Mouse (Mus musculus) stomach, embryonic 14.5 days (tissue): Measurements from ENCODE around the gene Mta1. TPM values are rescaled to one million over a fixed set of nuclear protein-coding genes. Genes with fewer than 3 reads are reported as not detected.
A peak's percentile ranks its signal among the peaks of the same experiment; 100 is the strongest.

ENCODE experiments used
- ATAC-seq: fragments of 200-750 bp; cut with Nextera tagmentation; 2 replicates; pipeline ENCODE4 v1.8.0; 2017; ENCODE audit warnings: low read depth, moderate TSS enrichment; ENCODE audit not compliant: insufficient number of reproducible peaks, insufficient read depth, low FRiP score
- H3K27ac ChIP-seq: fragments of 300-500 bp; sonication (generic); 2 replicates; pipeline ENCODE4 v1.5.1; 2014; ENCODE audit warnings: mild to moderate bottlenecking, low read length, moderate library complexity, mixed read lengths
- H3K27me3 ChIP-seq: fragments of 300-500 bp; sonication (generic); 2 replicates; pipeline ENCODE4 v1.6.1; 2014; ENCODE audit warnings: low read length, control low read depth, mixed read lengths; ENCODE audit not compliant: control insufficient read depth, insufficient read depth
- H3K36me3 ChIP-seq: fragments of 300-500 bp; sonication (generic); 2 replicates; pipeline ENCODE4 v1.6.1; 2014; ENCODE audit warnings: mild to moderate bottlenecking, control low read depth, low read length, moderate library complexity, mixed read lengths; ENCODE audit not compliant: control insufficient read depth, insufficient read depth
- H3K4me1 ChIP-seq: fragments of 300-500 bp; sonication (generic); 2 replicates; pipeline ENCODE4 v1.6.1; 2014; ENCODE audit warnings: low read length, control low read depth, mixed read lengths; ENCODE audit not compliant: control insufficient read depth, insufficient read depth
- H3K4me2 ChIP-seq: fragments of 300-500 bp; sonication (generic); replicated peaks from 2 replicates; pipeline ENCODE4 v1.6.1; 2014; ENCODE audit warnings: low read depth, low read length, control low read depth
- H3K4me3 ChIP-seq: fragments of 300-500 bp; sonication (generic); 2 replicates; pipeline ENCODE4 v1.5.1; 2014; ENCODE audit warnings: low read depth, low read length, control low read depth
- H3K9ac ChIP-seq: fragments of 300-500 bp; sonication (generic); replicated peaks from 2 replicates; pipeline ENCODE4 v1.6.1; 2014; ENCODE audit warnings: low read depth, mild to moderate bottlenecking, control low read depth, low read length, moderate library complexity, mixed read lengths
- H3K9me3 ChIP-seq: fragments of 300-500 bp; sonication (generic); 2 replicates; pipeline ENCODE4 v1.6.1; 2016; ENCODE audit warnings: low read depth, low read length, control low read depth; ENCODE audit not compliant: control insufficient read depth
- WGBS: fragments of 180-500 bp; shearing (Covaris S2); extraction: QIAGEN DNeasy Blood & Tissue Kit; methylation state at CpG from one replicate; pipeline ENCODE4 v1.1.7; 2014; 5-methylcytosine and 5-hydroxymethylcytosine counted together
- polyA plus RNA-seq: library from polyadenylated mRNA; unstranded; fragments of >200 nt; fragmentation: Nextera tagmentation; extraction: Ambion mirVana; gene quantifications from 2 replicates; pipeline ENCODE4 v1.2.1, GENCODE M21; 2014

The Mta1 gene
- 18.7 and 21.8 TPM in 2 replicates for polyA plus RNA-seq

- peak within 1 kb of the TSS; percentile 56; the same call in 1 of the 2 replicates for H3K27ac ChIP-seq
- peak within 1 kb of the TSS; percentile 91 for H3K4me3 ChIP-seq
- H3K27me3 ChIP-seq: no peaks in the 10 kb centered on the region
- peak within 1 kb of the TSS; percentile 99 for H3K9ac ChIP-seq
- peak; percentile 79 for ATAC-seq
- peak within 1 kb of the TSS; percentile 87 for H3K4me2 ChIP-seq
- H3K36me3 ChIP-seq: peaks cover 1% of the 10 kb centered on the region; the same call in 1 of the 2 replicates
- H3K4me1 ChIP-seq: peaks cover 27% of the 10 kb centered on the region
- no peaks in the 10 kb centered on the region for H3K9me3 ChIP-seq
- whole genome bisulfite sequencing: 1% methylated on average over 32 of the region's 53 CpGs
Measured at GRCm38 (mm10) chr12:113097749-113098281, at the start of gene Mta1. Mta1 (plus strand) TSS chr12:113098278.

GRCm38 (mm10) chr12:113049836-113050235 is 48.2 kb upstream of the Mta1 start:
- H3K9me3 ChIP-seq: no peaks in the 10 kb centered on the region
- no peak overlapping the region for H3K27ac ChIP-seq
- H3K4me1 ChIP-seq: no peaks in the 10 kb centered on the region
- 90% methylated on average over 9 of the region's 9 CpGs for WGBS
- peaks cover 31% of the 10 kb centered on the region for H3K36me3 ChIP-seq
- no peak overlapping the region for H3K4me2 ChIP-seq
- no peaks in the 10 kb centered on the region for H3K27me3 ChIP-seq
- H3K9ac ChIP-seq: no peak overlapping the region
- H3K4me3 ChIP-seq: no peak overlapping the region
- no peak for ATAC-seq

GRCm38 (mm10) chr12:113050671-113051070 is 47.4 kb upstream of the Mta1 start:
- Histone ChIP-seq H3K36me3 (peaks cover 35% of the 10 kb centered on the region), H3K4me1 (no peaks in the 10 kb centered on the region)

GRCm38 (mm10) chr12:113051628-113052403 is 46.3 kb upstream of the Mta1 start:
- H3K9me3 ChIP-seq: no peaks in the 10 kb centered on the region
- ATAC-seq: no peak; the same call in 1 of the 2 replicates
- H3K27me3 ChIP-seq: no peaks in the 10 kb centered on the region
- no peak overlapping the region for H3K9ac ChIP-seq
- no peak overlapping the region for H3K4me3 ChIP-seq
- 39% methylated on average over 9 of the region's 9 CpGs for WGBS
- H3K27ac ChIP-seq: no peak overlapping the region
- H3K4me1 ChIP-seq: no peaks in the 10 kb centered on the region
- peaks cover 35% of the 10 kb centered on the region for H3K36me3 ChIP-seq
- H3K4me2 ChIP-seq: no peak overlapping the region

More at GRCm38 (mm10) chr12:113050671-113051070, 47.4 kb upstream of the Mta1 start:
- H3K27ac ChIP-seq: no peak overlapping the region
- no peak for ATAC-seq
- H3K4me3 ChIP-seq: no peak overlapping the region
- no peaks in the 10 kb centered on the region for H3K9me3 ChIP-seq
- 85% methylated on average over 12 of the region's 12 CpGs for WGBS
- H3K27me3 ChIP-seq: no peaks in the 10 kb centered on the region
- H3K9ac ChIP-seq: no peak overlapping the region
- no peak overlapping the region for H3K4me2 ChIP-seq

- Histone ChIP-seq H3K36me3 (peaks cover 42% of the 10 kb centered on the region), H3K4me3 (no peak overlapping the region), H3K27me3 (no peaks in the 10 kb centered on the region), H3K4me1 (no peaks in the 10 kb centered on the region), H3K9me3 (no peaks in the 10 kb centered on the region), H3K4me2 (no peak overlapping the region), H3K27ac (no peak overlapping the region), H3K9ac (no peak overlapping the region)
- 92% methylated on average over 8 of the region's 8 CpGs for WGBS
- ATAC-seq: no peak
Measured at GRCm38 (mm10) chr12:113056089-113056488, 42.0 kb upstream of the Mta1 start.

- Histone ChIP-seq H3K4me2 (no peak overlapping the region), H3K9ac (no peak overlapping the region), H3K4me1 (no peaks in the 10 kb centered on the region), H3K9me3 (no peaks in the 10 kb centered on the region), H3K4me3 (no peak overlapping the region), H3K36me3 (peaks cover 48% of the 10 kb centered on the region), H3K27ac (no peak overlapping the region), H3K27me3 (no peaks in the 10 kb centered on the region)
- 93% methylated on average over 5 of the region's 5 CpGs for WGBS
- no peak for ATAC-seq
Measured at GRCm38 (mm10) chr12:113060178-113060577, 37.9 kb upstream of the Mta1 start.

- no peaks in the 10 kb centered on the region for H3K9me3 ChIP-seq
- H3K4me2 ChIP-seq: no peak overlapping the region
- H3K4me3 ChIP-seq: no peak overlapping the region
- no peaks in the 10 kb centered on the region for H3K27me3 ChIP-seq
- H3K36me3 ChIP-seq: peaks cover 44% of the 10 kb centered on the region
- no peak for ATAC-seq
- H3K4me1 ChIP-seq: no peaks in the 10 kb centered on the region
- 86% methylated on average over 9 of the region's 9 CpGs for WGBS
- no peak overlapping the region for H3K9ac ChIP-seq
- no peak overlapping the region for H3K27ac ChIP-seq
Measured at GRCm38 (mm10) chr12:113061606-113062005, 36.5 kb upstream of the Mta1 start.

GRCm38 (mm10) chr12:113062201-113062600 is 35.9 kb upstream of the Mta1 start:
- H3K27me3 ChIP-seq: no peaks in the 10 kb centered on the region
- H3K9me3 ChIP-seq: no peaks in the 10 kb centered on the region
- H3K4me1 ChIP-seq: no peaks in the 10 kb centered on the region
- peaks cover 44% of the 10 kb centered on the region for H3K36me3 ChIP-seq
- WGBS: 85% methylated on average over 10 of the region's 10 CpGs
- H3K27ac ChIP-seq: no peak overlapping the region
- no peak overlapping the region for H3K4me3 ChIP-seq
- ATAC-seq: no peak
- H3K9ac ChIP-seq: no peak overlapping the region
- no peak overlapping the region for H3K4me2 ChIP-seq
